Mouse (Mus musculus): ENCODE data around the gene Trappc6a. TPM values are rescaled to one million over a fixed set of nuclear protein-coding genes. Genes with fewer than 3 reads are reported as not detected.
A peak's percentile ranks its signal among the peaks of the same experiment; 100 is the strongest.

Gene Trappc6a
- 61.1 and 62.1 TPM in 2 replicates for polyA plus RNA-seq (2012; rRNA removed)

DNA sequence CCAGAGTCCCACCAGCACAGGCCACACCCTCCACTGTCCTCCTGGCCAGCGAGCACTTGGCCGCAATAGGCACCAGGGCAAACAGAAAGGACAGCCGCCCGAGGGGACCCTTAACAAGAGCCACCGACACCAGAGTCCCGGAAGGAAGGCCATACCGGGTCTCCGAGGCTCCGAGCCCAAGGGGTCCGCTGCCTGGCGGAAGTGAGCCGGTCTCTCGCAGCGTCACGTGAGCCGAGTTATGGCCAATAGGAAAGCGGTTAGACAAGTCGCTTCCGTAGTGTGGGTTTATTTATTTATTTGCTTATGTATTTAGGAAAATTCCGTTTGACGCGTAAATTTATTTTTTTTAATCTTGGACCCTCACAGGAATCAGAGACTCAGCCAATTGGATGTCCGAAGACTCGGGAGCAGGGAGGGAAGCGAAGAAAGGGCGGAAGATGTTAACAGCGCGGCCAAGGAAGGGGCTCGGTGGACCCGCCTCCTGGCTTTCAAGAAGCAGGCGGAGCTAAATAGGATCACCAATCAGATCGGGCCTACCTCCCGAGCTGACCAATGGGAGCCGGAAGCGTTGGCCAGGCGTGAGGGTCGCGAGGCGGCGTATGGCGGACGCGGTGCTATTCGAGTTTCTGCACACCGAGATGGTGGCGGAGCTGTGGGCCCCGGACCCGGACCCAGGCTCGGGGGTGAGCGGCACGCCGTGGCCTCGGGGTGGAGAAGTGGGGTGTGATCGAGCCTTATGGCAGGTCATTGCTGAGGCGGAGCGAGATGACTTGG, at the start of gene Trappc6a, which contains the start of gene Bloc1s3:
TSS of gene Trappc6a (plus strand) at position 246 of the 774 bp plus-strand sequence.
TSS of gene Bloc1s3 (minus strand) at position 218 of the 774 bp plus-strand sequence.
- TF ChIP-seq POLR2A (IDR thresholded peaks at IDR 0.05; ENCODE audit: control insufficient read depth, low read depth, low read length): peak; percentile 76
- TF ChIP-seq CTCF (IDR thresholded peaks at IDR 0.05; ENCODE audit: control insufficient read depth, insufficient read depth, insufficient replicate concordance, low read depth, low read length): no peak
- Histone ChIP-seq H3K4me3 (ENCODE audit: control insufficient read depth, low read depth, low read length) (peak within 1 kb of the TSS; percentile 97), H3K27ac (ENCODE audit: control insufficient read depth, insufficient read depth, low read depth, low read length) (peak within 1 kb of the TSS; percentile 86), H3K36me3 (ENCODE audit: control insufficient read depth, insufficient read depth, low read length) (no peaks in the 10 kb centered on the region), H3K4me1 (ENCODE audit: control insufficient read depth, insufficient read depth, low read length) (peaks cover 15% of the 10 kb centered on the region), H3K27me3 (ENCODE audit: control insufficient read depth, insufficient read depth, low read length) (no peaks in the 10 kb centered on the region)

DNA sequence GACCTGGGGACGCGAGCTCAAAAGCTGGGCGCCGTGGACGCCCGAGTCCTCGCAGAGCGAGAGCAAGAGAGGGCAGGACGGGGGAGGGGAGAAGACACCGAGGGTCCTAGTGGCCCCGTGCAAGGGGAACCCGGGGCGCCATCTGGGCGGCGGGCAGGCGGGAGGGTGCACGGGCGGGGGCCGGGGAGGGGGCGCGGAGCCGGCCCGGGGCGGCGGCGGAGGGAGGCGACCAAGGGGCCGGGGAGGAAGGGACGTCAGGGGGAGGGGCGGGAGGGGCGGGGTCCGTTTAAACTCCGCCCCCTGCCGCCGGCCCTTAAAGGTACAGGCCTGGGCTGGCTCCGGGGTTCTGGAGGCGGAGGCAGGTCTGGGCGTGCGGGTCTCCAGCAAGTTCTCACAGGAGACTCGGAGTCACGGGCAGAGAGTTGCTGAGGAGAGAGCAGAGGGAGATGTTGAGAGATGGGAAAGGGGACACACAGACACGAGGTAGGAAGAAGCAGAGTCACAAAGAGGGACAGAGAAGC, 49.5 kb upstream of the Trappc6a start, which contains the start of gene Mark4:
TSS of gene Mark4 (minus strand) at position 231 of the 521 bp plus-strand sequence.
- TF ChIP-seq CTCF (IDR thresholded peaks at IDR 0.05; ENCODE audit: control insufficient read depth, insufficient read depth, insufficient replicate concordance, low read depth, low read length) (no peak), POLR2A (IDR thresholded peaks at IDR 0.05; ENCODE audit: control insufficient read depth, low read depth, low read length) (peak; percentile 72)
- H3K27me3 ChIP-seq (ENCODE audit: control insufficient read depth, insufficient read depth, low read length): no peaks in the 10 kb centered on the region
- H3K27ac ChIP-seq (ENCODE audit: control insufficient read depth, insufficient read depth, low read depth, low read length): peak within 1 kb of the TSS; percentile 85
- no peaks in the 10 kb centered on the region for H3K36me3 ChIP-seq (ENCODE audit: control insufficient read depth, insufficient read depth, low read length)
- peaks cover 18% of the 10 kb centered on the region for H3K4me1 ChIP-seq (ENCODE audit: control insufficient read depth, insufficient read depth, low read length)
- peak within 1 kb of the TSS; percentile 89 for H3K4me3 ChIP-seq (ENCODE audit: control insufficient read depth, low read depth, low read length)

DNA sequence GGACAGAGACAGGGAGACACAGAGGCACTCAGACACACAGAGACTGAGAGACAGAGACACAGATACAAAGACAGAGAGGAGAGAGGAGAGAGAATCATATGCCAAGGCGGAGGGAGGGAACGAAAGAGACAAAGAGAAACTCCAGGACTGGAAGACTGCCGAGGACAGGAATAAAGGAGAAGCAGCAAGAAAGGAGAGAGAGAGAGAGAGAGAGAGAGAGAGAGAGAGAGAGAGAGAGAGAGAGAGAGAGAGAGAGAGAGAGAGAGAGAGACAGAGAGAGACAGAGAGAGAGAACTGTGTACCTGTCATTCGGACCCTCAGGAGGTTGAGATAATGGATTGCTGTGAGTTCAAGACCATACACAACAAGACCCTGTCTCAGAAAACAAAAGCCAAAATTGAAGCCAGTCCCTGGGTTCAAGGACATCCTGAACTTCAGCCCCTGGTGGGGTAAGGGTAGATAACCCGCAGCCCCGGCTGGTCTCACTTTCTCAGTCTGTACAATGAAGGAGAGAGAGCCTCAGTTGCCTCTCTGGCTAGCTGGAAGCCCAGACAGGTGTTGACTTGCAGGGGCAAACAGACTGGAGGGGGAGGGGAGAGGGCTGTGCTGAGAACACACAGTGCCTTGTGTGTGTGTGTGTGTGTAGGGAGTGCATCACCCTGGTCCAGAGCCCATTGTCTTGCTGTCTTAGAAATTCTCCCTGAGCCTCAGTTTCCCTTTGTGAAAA, 48.9 kb upstream of the Trappc6a start:
- peak overlapping the region; percentile 85 for H3K27ac ChIP-seq (ENCODE audit: control insufficient read depth, insufficient read depth, low read depth, low read length)
- no peaks in the 10 kb centered on the region for H3K27me3 ChIP-seq (ENCODE audit: control insufficient read depth, insufficient read depth, low read length)
- peak overlapping the region; percentile 72 for H3K4me3 ChIP-seq (ENCODE audit: control insufficient read depth, low read depth, low read length)
- TF ChIP-seq CTCF (IDR thresholded peaks at IDR 0.05; ENCODE audit: control insufficient read depth, insufficient read depth, insufficient replicate concordance, low read depth, low read length): no peak
- no peak for TF ChIP-seq POLR2A (IDR thresholded peaks at IDR 0.05; ENCODE audit: control insufficient read depth, low read depth, low read length)
- H3K4me1 ChIP-seq (ENCODE audit: control insufficient read depth, insufficient read depth, low read length): peaks cover 15% of the 10 kb centered on the region
- no peaks in the 10 kb centered on the region for H3K36me3 ChIP-seq (ENCODE audit: control insufficient read depth, insufficient read depth, low read length)

DNA sequence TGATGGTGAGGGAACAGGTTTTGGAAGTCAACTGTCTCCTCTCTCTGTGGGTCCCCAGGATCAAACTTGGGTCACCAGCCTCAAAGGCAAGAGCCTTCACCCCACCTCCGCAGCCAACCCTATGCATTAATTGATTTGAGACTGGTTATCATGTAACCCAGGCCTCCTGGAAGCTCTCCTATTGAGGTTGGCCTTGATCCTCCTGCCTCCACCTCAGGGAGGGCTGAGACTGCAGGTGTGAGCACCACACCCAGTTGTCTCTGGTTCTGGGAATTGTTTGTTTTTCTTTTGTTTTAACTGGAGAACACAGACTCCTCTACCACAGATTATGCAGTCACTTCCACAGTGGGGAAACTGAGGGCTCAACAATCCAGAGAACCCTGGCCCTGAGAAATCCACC, 47.7 kb upstream of the Trappc6a start:
- Histone ChIP-seq H3K4me1 (ENCODE audit: control insufficient read depth, insufficient read depth, low read length) (peaks cover 18% of the 10 kb centered on the region), H3K4me3 (ENCODE audit: control insufficient read depth, low read depth, low read length) (no peak overlapping the region), H3K36me3 (ENCODE audit: control insufficient read depth, insufficient read depth, low read length) (no peaks in the 10 kb centered on the region), H3K27ac (ENCODE audit: control insufficient read depth, insufficient read depth, low read depth, low read length) (no peak overlapping the region), H3K27me3 (ENCODE audit: control insufficient read depth, insufficient read depth, low read length) (no peaks in the 10 kb centered on the region)
- TF ChIP-seq POLR2A (IDR thresholded peaks at IDR 0.05; ENCODE audit: control insufficient read depth, low read depth, low read length): no peak
- no peak for TF ChIP-seq CTCF (IDR thresholded peaks at IDR 0.05; ENCODE audit: control insufficient read depth, insufficient read depth, insufficient replicate concordance, low read depth, low read length)

DNA sequence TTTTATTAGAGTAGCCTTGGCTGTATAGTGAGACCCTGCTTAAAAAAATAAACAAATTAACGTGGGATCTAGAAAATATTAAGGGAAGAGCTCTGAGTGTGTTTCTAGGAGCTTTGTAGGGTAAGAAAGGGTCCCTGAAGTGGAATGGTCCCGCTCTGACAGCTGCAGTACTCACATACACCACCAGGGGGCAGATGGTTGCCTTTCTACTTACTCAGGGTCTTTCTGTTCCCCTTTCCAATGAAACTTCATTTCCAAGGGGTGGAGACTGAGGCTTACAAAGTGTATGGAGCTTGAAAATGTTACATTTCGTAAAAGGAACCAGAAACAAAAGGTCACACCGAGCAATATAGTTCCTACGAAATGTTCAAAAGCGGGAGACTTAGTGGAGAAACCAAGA, 46.7 kb upstream of the Trappc6a start:
- TF ChIP-seq POLR2A (IDR thresholded peaks at IDR 0.05; ENCODE audit: control insufficient read depth, low read depth, low read length) (no peak), CTCF (IDR thresholded peaks at IDR 0.05; ENCODE audit: control insufficient read depth, insufficient read depth, insufficient replicate concordance, low read depth, low read length) (peak; percentile 75; the same call in 1 of the 2 replicates)
- peaks cover 13% of the 10 kb centered on the region for H3K4me1 ChIP-seq (ENCODE audit: control insufficient read depth, insufficient read depth, low read length)

DNA sequence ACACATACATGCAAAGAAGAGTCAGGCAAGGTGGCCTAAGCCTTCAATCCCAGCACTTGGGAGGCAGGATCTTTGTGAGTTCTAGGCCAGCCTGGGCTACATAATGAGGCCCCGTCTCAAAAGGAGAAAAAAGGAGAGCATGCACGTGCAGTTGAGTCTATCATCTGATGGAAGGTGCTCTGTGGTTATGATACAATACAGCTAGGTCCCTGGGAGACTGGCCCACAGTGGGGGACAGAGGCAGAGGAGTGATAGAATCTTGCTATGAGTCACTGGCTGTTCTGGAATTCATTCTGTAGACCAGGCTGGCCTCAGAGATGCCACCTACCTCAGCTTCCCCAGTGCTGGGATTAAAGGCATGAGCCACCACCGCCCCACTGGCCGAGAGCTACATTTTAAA, 45.8 kb upstream of the Trappc6a start:
- no peak overlapping the region for H3K27ac ChIP-seq (ENCODE audit: control insufficient read depth, insufficient read depth, low read depth, low read length)
- peaks cover 13% of the 10 kb centered on the region for H3K4me1 ChIP-seq (ENCODE audit: control insufficient read depth, insufficient read depth, low read length)
- H3K4me3 ChIP-seq (ENCODE audit: control insufficient read depth, low read depth, low read length): no peak overlapping the region
- no peak for TF ChIP-seq POLR2A (IDR thresholded peaks at IDR 0.05; ENCODE audit: control insufficient read depth, low read depth, low read length)
- no peak for TF ChIP-seq CTCF (IDR thresholded peaks at IDR 0.05; ENCODE audit: control insufficient read depth, insufficient read depth, insufficient replicate concordance, low read depth, low read length)
- H3K27me3 ChIP-seq (ENCODE audit: control insufficient read depth, insufficient read depth, low read length): no peaks in the 10 kb centered on the region
- no peaks in the 10 kb centered on the region for H3K36me3 ChIP-seq (ENCODE audit: control insufficient read depth, insufficient read depth, low read length)

More for the DNA sequence above, 46.7 kb upstream of the Trappc6a start:
- Histone ChIP-seq H3K4me3 (ENCODE audit: control insufficient read depth, low read depth, low read length) (no peak overlapping the region), H3K27ac (ENCODE audit: control insufficient read depth, insufficient read depth, low read depth, low read length) (no peak overlapping the region), H3K36me3 (ENCODE audit: control insufficient read depth, insufficient read depth, low read length) (no peaks in the 10 kb centered on the region), H3K27me3 (ENCODE audit: control insufficient read depth, insufficient read depth, low read length) (no peaks in the 10 kb centered on the region)

DNA sequence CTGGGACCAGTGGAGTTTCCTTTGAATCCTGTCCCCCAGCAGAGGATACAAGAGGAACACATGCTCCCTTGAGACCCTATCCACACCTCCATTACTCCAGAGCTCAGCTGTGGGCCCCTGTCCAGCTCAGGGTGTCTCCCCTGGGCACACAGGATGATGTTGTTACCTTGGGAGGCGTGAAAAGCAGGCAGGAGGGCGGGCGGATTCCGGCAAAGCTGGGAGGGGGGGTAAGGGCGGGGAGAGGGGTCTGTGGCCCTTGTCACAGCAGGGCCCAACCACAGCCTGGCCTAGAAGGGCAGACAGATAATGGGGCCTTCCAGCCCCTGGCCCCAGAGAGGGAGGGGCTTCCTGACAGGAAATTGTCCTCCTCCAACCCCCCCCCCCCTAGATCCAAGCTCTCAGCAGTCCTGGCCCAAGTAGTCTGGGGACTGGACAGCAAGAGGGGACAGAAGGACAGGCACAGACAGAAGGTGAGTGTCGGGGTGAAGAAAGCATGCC, 45.3 kb upstream of the Trappc6a start, which contains the start of gene Exoc3l2:
TSS of gene Exoc3l2 (plus strand) at position 448 of the 498 bp plus-strand sequence.
- TF ChIP-seq CTCF (IDR thresholded peaks at IDR 0.05; ENCODE audit: control insufficient read depth, insufficient read depth, insufficient replicate concordance, low read depth, low read length) (no peak), POLR2A (IDR thresholded peaks at IDR 0.05; ENCODE audit: control insufficient read depth, low read depth, low read length) (no peak)
- no peaks in the 10 kb centered on the region for H3K27me3 ChIP-seq (ENCODE audit: control insufficient read depth, insufficient read depth, low read length)
- peaks cover 10% of the 10 kb centered on the region for H3K4me1 ChIP-seq (ENCODE audit: control insufficient read depth, insufficient read depth, low read length)
- H3K36me3 ChIP-seq (ENCODE audit: control insufficient read depth, insufficient read depth, low read length): no peaks in the 10 kb centered on the region
- no peak within 1 kb of the TSS for H3K4me3 ChIP-seq (ENCODE audit: control insufficient read depth, low read depth, low read length)
- H3K27ac ChIP-seq (ENCODE audit: control insufficient read depth, insufficient read depth, low read depth, low read length): no peak within 1 kb of the TSS
